Mouse (Mus musculus): ENCODE measurements around the gene Pctp.

- TF ChIP-seq GATA1 (IDR thresholded peaks at IDR 0.05; ENCODE audit: low read length) (no peak), TAL1 (IDR thresholded peaks at IDR 0.05; ENCODE audit: low read length) (no peak)
These were observed 23.5 kb upstream of the Pctp start for GRCm38 (mm10) chr11:90025891-90026801.

All from erythroblast, embryonic 14.5 days (primary cell).